Mouse (Mus musculus): ENCODE results near the gene E030018B13Rik. TPM values are rescaled to one million over a fixed set of nuclear protein-coding genes. Genes with fewer than 3 reads are reported as not detected.

E030018B13Rik gene
- total RNA-seq, 4 experiments from 2014 or later, result 0.45 TPM; not detected in 3

DNA sequence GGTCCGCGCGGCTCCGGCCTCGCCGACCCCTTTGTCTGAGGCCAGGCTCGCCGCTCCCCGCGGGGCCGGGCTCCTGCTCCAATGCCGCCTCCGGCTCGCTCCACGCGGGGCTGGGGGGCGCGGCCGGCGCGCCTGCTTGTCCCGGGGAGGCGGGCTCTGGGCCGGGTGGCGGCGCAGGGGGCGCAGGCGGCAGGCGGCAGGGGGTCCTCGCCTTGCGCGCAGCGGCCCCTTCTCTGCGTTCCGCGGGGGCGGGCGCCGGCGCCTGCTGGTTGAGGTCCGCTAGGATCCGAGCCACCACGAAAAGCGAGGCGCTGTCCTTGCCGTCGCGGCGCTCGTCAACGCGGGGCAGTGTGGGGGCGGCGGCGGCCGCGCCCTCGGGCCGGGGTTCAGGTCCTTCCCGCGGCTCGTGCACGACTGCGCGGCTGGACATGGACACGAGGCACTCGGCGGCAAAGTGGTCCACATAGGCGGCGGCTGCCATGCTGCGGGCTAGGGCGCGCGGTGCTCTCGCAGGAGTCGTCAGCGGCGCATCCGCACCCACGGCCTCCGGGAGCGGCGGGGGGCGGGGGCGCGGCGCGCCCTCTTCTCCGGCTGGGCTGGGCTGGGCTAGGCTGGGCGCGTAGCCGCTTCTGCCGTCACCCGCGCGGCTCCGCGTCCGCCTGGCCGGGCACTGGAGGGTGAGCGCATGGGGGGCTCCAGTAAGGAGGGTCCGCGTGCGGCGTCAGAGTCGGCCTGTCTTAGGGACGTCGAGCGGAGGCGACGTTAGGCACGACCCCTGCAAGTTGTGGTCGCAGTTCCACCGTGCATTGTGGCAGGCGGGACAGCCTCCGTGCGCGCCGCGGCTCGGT, 21.6 kb downstream of the E030018B13Rik start:
- DNase-seq, result no peak

DNA sequence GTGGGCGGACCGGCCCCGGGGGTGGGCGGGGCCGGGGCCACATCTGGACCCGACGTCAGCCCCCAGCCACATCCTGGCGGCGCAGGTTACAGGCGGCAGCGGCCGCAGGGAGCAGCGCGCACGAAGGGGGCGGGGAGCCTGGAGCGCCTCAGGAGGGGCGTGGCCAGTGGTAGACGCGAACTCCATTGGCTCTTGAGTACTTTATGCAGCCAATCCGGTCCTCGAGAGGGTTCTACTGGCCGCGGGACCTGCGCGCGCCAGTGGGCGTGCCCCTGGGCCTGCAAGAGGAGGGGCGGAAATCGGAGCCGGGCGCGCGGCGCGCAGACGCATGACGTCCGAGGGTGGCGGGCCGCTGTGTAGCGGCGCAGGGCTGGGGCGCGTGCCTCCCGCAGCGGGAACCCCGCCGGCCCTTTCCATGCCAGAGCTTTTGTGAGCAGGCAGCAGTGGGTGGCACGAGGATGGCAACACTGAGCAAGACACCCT, 22.3 kb downstream of the E030018B13Rik start, which contains the start of gene Klf13:
Gene Klf13 (minus strand): TSS at position 2 of the 483 bp plus-strand sequence.
- peak; percentile 98 for DNase-seq

DNA sequence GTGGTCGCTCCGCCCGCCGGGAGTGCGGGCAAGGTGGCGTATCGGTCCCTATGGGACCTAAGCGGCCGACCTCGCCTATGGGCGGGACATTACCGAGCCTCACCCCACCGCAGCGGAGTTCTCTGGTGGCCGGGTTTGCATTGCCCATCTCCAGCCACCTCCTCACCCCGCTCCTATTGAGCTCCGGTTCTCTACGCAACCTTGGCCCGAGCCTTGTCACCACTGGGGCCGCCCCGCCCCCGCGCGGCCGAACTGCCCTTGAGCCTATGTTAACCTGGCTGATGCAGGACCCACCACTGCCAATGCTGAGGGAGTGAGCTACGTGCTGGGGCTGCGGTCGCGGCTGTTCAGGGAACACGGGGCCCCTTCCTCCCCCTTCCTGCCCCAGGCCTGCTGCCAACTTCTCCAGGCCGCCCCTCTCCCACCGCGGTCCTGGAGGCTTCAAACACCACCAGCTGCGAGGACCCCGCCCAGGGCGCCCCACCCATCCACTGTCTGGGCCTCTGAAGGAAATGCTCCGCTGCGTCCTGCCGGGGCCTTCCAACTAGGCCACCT, 22.8 kb downstream of the E030018B13Rik start:
- DNase-seq, result peak; percentile 86

DNA sequence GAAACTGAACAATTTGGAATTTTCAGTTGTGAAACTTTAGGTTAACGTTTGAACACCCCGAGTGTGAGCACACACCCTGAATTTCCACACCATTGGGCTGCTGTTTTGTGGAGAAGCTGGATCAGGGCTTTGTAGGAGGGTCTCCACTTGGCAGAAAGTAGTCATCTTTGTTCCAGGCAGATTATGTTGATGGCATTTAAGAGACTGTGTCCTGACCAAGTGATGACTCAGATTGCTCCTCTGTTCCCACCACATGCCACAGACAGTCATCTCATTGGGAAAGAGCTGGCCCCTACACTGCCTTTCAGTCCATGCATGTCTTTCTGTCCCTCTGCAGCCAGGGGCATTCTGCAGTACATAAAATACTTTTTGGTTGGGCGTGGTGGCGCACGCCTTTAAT, 23.7 kb downstream of the E030018B13Rik start:
- DNase-seq, result no peak

DNA sequence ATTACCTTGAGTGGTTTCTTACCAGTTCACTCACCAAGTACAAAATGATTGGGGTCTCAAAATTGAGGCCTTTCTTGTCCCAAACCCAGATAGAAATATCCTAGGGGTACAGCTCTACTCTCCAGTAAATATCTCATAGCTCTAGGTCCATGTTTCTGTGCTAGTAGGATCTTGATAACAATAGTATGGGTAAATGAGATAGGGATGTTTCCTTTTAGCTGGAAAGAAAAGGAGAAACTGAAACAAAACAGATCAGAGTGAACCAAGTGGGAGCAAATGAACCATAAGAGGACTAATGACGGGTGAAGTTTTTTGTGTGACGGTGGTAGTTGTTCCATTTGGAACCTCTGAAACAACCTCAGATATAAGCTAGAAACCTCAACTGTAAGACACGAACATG, 24.4 kb downstream of the E030018B13Rik start:
- no peak for DNase-seq

DNA sequence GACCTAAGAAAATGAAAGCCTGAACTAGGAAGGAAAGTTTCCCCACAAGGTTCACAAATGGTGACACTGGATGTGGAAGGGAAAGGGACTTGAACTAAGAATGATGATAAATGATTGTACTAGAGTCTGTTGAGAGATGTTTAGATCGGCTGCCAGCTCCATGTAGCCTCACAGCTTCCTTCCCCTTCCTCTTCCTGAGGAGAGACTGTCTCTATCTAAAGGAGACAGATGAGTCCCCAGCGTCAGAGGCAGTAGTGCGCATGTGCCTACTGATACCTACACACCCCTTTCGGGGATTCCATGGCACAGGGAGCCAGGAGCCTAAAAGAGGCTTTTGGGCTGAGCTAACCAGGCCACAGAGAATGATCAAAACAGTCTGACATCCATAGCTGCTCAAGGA, 24.8 kb downstream of the E030018B13Rik start:
- DNase-seq, result no peak

DNA sequence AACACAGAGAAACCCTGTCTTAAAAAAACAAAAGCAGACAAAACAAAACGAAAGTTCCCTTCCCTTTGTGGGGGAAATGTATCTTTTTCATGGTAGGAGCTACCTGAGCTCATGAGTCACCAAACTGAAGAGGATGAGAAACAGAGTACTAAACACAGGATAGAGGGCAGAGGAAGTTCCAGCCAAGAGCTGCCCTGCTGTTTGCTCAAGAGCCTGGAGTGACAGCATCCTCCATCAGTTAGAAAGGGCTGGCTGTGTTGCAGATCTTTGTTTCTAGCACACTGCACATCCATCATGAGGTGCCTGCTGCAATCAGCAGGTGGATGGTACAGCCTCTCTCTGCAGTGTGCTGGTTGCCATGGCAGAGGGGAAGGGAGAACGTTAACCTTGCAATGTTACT, 27.3 kb downstream of the E030018B13Rik start:
- no peak for DNase-seq

DNA sequence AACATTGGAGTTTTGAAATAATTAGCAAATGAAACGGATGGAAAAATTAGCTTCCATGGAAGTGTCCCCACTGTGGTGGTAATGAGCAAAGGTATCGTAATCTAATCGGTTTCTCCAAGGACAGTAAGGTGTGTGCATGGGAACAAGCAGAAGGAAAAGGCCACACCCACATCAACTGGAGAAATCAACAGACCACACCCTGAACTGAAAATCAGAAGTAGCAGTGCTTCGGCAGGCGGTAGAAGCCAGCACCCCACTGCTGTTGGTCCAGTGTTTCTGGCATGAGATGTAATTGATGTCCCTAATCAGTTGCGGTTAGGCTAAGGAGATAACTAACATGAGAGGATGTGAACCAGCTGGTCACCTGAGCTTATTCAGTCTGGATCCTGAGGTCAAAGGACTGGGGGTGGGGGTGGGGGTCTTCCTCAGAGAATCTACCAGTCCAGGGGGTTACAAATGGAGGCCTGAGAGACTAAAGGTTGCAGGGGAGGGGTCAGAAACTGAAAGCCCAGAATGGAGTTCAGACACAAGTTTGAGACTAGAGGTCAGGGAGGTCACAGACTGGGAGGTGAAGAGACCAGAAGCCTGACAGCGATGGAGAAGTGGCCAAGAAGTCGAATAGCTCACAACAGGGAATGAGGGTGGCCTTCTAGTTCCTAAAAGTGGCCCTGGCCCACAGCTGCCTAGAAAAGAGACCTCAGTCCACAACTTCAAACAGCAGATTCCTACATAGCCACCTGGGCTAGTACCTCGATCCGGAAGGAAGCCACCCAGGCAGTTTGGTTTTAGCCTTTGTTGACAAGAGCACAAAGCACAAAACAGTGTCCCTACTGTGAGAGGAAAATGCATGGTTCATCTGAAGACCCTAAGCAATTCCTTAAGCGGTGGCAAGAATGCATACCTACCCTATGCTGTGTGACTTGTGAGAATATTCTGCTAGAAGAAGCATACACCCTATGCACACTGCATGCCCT, 31.1 kb downstream of the E030018B13Rik start:
- no peak for DNase-seq

DNA sequence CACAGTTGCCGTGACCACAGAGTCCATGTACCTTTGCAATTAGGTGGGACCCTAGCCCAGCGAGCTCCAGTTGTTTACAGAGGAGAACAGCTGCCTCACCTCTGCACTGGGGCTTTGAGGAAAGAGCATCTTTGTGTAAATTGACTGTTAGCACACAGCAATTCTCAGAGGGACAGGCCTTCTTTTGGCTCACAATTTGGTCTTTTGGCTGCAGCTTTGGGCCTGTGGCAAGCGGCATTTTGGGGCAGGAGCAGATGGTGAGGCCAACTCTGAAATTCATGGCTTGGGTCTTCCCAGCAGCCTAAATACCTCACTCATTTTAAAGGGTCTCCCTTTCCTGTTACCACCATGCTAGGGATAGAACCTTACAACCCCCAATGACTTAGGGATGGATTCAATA, 32.5 kb downstream of the E030018B13Rik start:
- no peak for DNase-seq

DNA sequence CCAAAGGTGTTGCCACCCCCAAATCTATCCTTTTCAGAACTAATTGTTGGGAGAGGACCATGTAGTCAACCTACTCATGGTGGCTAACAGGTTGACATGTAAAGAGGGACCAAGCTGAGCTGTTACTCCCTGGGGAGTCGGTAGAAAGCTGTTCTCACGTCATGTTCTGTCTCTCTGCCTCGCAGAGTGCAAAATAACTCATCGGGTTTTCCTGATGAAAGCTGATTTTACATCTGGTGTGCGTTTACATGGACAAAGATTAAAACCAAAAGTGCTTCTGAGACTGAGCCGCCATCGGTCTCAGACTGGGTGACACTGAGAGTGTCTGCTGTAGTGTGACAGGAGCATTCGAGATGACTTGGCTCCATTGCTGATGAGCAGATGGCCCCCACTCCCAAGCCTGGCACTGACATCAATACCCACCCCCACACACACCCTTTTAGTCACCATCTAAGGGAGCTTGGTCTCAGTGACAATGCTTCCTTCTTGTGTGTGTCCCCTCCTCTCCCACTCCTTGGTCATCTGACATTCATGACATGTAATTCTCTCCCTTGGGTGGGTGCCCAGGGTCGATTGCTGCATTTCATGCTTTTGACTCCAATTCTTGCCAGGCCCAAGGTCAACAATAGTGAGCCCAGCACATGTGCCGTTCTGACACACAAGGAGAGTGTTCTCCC, 34.4 kb downstream of the E030018B13Rik start:
- peak; percentile 80 for DNase-seq

DNA sequence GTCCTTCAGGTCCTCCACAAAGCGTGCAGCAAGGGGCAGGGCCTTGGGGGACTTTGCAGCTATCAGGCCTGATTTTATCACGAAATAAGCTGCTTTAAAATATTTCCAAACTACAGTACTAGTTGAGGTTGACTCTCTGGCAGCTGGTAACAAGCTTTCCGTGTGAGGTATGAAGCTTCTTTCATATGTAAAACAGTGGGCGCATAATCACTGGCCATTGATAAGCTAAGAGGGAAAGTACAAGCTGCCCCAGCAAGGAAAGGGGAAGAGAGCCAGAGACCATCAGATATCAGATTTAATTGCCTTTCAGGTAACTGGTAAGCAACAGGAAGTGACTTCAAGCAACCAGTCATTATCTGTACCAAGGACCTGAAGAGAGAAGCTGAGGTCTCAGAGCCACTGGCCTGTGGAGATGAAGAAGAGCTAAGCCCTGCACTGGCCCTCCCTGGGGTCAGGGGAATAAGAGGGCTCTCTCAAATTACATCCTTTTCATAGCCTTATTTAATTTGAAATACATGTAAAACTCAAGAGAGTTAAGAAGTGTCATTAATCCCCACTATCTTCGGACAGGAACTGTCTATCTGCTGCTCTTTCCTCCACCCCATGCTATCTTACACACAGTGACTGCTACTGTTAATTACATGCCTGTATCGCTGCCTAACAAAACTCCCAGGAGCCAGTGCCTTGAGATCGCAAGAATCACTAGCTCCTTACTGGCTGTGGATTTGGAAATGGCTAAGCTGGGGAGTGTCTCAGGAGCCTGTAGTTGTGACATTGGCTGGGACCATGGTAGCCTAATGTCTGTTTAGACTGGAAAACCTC, 35.6 kb downstream of the E030018B13Rik start:
- no peak for DNase-seq

DNA sequence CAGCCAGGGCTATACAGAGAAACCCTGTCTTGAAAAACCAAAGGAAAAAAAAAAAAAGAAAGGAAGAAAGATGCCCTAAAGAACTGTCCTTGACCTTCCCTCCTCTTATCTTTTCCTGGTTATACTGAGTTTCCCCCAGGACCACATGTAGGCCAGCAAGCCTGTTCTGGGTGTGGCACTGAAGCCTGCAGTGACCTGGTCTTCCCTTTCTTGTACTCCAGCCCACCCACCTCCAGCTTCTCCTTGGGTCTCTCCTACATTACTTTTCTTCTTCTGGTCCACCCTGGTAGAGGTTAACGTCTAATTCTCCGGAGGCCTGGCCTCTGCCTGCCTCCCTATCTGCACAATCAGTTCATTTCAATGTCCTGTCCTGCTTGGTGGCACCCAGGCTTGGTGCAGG, 38.8 kb downstream of the E030018B13Rik start:
- no peak for DNase-seq

DNA sequence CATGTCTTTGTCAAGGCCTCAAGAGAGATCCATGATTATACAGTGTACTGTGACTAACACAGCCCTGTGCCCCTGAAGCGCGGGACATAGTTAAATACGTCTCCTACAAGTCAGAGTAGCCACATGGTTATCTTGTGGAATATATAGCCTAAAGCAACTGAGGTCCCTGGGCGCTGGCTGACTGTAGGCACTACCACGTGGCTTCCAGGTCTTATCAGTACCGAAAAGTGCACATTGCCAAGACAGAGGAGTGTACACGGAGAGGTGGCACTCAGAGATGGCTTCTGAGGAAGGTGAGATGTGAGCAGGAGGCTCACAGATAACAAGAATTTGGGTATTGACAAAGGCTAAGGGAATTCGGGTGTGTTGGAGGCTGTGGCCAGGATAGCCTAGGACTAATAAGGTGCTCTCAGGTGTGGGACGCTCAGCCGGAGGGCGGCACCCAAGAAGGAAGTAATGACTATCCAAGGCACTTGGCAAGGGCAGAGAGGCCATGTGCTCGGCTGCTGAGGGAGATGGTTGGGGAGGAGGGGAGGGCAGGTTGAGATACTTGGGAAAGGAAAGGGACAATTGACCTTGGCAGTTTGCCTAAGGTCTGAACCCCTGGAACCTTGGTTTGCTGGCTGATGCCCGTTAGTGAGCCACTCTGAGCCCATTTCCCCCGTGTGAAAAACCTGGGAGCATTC, 39.6 kb downstream of the E030018B13Rik start:
- DNase-seq, result no peak

DNA sequence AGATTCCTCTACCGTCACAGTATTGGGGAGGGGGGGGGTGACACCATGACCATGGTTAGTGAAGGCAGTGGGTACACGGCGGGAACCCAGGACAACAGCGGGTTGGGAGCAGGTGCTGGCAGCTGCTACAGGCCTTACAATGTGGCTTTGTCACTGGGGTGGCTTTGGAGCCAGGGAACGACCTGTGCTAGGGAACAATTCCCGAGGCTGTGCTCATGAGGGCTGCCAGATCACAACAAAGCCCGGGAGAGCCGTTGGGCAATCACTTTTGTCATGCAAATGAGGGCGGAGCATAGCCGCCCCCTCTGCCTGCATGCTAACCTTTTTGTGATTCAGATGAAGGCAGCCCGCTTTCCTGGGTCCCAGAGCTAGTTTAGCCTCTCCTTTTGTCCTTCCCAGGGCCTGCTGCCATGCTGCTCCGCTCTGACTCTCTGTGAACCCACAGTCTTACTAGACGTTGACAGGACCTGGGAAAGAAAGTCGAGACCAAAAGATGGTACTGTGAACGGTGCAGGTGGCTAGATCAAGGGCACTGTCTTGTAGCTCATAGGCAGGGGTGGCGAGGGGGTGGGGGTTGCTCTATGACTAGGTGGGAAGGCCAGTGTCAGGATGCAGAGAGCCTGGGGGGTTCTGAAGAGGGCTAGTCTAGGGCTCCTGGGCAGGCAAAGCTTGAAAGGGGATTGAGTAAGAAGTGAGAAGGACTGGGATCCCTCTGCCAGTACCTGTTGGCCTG, 40.5 kb downstream of the E030018B13Rik start:
- no peak for DNase-seq

DNA sequence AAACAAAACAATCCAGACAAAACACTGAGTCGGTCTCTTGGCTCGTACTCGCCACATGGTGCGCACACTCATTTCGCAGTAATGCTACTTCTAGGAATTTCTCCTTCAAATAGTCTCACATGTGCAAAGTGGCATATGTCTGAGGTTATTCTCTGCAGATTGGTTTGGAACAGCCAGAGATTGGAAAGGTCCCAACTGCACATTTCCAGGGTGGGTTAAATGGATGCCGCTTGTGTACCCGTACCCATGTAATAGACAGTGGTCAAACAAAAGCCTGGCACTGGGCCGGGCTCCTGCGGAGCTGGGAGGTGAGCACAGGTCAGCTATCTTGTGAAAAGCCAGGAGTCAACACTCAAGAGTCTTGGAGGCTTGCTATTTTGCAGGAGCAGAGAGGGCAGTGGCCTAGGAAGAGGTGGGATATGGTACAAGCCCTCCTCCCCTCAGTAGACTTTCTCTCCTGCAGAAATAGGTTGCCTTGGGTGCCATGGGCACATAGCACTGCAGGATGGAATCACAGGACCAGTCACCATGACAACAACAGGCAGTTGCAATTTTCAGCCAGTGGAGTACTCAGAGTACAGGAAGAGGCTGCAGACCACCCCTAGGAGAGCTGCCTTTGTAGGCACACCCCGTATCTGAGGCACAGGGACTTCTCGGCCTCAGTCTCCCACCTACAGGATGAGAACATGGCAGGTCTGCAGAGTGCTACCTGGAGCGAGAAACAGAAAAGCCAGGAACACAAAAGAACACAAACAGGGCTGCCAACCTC, 41.4 kb downstream of the E030018B13Rik start:
- no peak for DNase-seq

DNA sequence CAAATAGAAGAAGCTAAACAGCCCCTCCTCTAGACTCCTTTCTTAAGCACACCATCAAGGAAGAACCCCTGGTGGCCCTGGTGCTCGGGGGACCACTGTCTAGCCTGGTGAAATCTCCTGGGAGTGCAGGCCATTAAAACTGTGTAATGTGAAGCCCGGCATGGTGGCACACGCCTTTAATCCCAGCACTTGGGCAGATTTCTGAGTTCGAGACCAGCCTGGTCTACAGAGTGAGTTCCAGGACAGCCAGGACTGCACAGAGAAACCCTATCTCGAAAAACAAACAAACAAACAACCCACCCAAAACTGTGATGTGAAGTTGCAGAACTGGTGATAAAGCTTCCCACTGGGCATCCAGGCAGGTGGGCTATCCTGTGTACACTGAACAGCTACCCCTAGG, 47.0 kb downstream of the E030018B13Rik start:
- DNase-seq, result no peak

DNA sequence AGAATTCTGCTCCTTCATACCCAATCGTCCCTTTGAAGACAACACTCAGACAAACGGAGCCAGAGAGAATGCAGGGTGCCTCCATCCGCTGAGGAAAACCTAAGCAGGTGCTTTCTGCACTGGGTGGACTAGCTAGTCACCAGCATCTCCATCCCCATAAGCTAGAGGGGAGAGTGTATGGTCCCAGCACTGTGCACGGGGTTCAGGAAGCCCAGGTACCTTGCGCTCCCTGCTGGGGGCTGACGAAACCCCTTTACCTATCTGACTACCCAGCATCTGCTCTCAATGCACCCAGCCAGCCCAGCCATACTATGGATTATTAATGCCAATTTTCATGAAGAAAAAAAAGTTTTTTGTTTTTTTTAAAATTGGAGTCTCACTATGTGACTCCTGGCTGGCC, 47.5 kb downstream of the E030018B13Rik start:
- DNase-seq, result no peak

DNA sequence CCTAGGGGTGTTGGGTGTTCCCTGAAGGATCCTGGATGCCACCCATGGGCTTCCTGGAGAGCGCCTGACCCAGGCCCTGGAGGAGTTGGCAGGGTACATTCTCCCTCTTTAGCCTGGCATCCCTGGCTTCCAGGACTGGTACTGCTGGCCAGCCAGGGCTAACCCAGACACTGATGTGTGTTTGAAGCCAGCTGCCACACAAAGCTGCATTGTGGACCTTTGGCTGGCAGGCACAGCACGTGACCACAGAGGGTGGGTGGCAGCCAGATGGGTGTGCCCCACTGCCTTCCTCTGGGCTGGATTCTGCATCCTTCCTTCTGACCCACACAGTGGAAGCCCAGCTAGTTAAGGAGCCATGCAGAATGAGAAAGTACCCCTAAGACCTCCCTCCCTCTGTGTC, 48.5 kb downstream of the E030018B13Rik start:
- no peak for DNase-seq
